Mouse (Mus musculus): ENCODE results near the gene Gm11042. TPM values are rescaled to one million over a fixed set of nuclear protein-coding genes. Genes with fewer than 3 reads are reported as not detected.

Gene Gm11042
- total RNA-seq (2014; rRNA removed): not detected in 2 replicates
- polyA plus RNA-seq (2015; fragmentation: Nextera tagmentation; extraction: Ambion mirVana): not detected in 2 replicates

DNA sequence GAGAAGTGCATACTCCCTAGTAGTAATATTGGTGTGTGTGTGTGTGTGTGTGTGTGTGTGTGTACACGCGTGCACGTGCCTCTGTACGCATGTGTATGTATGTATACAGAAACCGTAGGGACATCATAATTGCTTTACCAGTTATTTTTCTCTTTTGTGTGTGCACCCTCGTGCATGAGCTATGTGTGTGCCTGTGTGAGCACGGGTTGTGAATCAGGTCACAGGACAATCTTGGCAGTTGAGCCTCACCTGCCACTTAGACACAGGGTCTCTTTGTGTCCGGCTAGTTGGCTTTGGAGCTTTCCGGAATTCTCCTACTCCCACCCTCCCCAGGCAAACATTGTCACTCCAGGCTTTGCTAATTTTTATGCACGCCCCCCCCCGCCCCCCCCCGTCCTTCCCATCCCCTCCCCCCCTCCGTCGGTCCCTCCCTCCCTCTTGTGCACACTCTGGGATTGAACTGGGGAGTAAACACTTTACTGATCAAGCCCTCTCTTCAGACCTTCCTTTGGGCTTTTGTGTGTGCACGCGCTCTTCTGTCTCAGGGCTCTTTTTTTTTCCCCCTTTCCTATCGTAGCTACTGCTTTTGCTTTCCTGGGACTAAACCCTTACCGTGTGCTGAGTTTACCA is at the start of gene Gm11042:
Gm11042 (minus strand) TSS at position 51 of the 630 bp plus-strand sequence.
- peak within 1 kb of the TSS; percentile 51 for H3K9ac ChIP-seq
- TF ChIP-seq CTCF (IDR thresholded peaks at IDR 0.05; ENCODE audit: low read depth): no peak
- H3K4me3 ChIP-seq (ENCODE audit: low read depth, low read length): peak within 1 kb of the TSS; percentile 32
- H3K4me2 ChIP-seq (ENCODE audit: low read depth): peak within 1 kb of the TSS; percentile 46
- WGBS: 19% methylated on average over 18 of the region's 18 CpGs
- no peaks in the 10 kb centered on the region for H3K9me3 ChIP-seq (ENCODE audit: low read length)
- DNase-seq (peak; percentile 64), ATAC-seq (peak; percentile 86)
- no peaks in the 10 kb centered on the region for H3K27me3 ChIP-seq (ENCODE audit: insufficient read depth, low read length)
- H3K36me3 ChIP-seq (ENCODE audit: insufficient read depth): no peaks in the 10 kb centered on the region
- no peaks in the 10 kb centered on the region for H3K4me1 ChIP-seq (ENCODE audit: insufficient read depth)
- H3K27ac ChIP-seq (ENCODE audit: low read depth, low read length): peak within 1 kb of the TSS; percentile 83

DNA sequence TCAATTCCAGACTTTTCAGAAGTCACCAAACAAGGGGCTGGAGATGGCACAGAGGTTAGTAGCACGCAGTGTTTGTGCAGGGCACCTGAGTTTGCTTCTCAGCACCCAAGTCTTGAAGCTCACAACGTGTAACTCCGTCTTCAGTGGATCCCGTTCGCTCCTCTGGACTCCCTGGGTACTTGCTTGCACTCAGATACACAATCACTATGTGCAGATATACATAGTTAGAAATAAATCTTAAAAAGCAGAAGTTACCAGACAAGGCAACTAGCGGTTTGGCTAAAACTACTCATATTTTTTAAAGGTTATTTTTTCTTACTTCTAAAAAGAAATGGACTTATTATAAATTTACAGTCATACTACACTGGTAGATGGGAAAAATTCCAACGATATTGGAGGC is 48.3 kb upstream of the Gm11042 start:
- 92% methylated on average over 7 of the region's 7 CpGs for WGBS
- no peak for DNase-seq
- TF ChIP-seq CTCF (IDR thresholded peaks at IDR 0.05; ENCODE audit: low read depth): no peak

DNA sequence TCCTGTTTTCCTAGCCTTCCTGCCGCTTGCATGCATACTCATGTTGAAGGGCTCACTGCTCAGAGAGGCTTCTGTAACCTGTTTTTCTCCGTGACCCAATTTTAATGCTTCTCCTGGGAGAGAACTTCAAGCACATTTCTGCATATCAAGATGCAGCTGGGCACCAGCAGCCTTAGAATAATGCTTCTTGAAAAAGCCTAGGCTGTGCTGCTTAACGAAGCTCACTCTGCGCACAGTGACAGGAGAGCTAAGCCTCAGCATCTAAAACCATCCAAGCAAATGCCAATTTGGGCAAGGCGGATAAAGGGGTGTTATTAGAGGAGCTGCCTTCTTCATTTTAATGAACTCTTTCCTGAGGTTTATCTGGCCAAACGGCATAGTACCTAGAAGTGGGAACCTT is 46.9 kb upstream of the Gm11042 start:
- Histone ChIP-seq H3K9ac (no peak overlapping the region), H3K4me1 (ENCODE audit: insufficient read depth) (0 out of 2 replicates have a peak, but pooled peaks cover 4% of the 10 kb centered on the region), H3K9me3 (ENCODE audit: low read length) (no peaks in the 10 kb centered on the region), H3K27me3 (ENCODE audit: insufficient read depth, low read length) (no peaks in the 10 kb centered on the region), H3K36me3 (ENCODE audit: insufficient read depth) (no peaks in the 10 kb centered on the region), H3K27ac (ENCODE audit: low read depth, low read length) (no peak overlapping the region), H3K4me2 (ENCODE audit: low read depth) (no peak overlapping the region), H3K4me3 (ENCODE audit: low read depth, low read length) (no peak overlapping the region)
- ATAC-seq: peak; percentile 36; the same call in 1 of the 2 replicates
- peak; percentile 35 for DNase-seq
- no peak for TF ChIP-seq CTCF (IDR thresholded peaks at IDR 0.05; ENCODE audit: low read depth)
- WGBS: 28% methylated on average over 6 of the region's 6 CpGs

More for the DNA sequence above, 48.3 kb upstream of the Gm11042 start:
- Histone ChIP-seq H3K36me3 (ENCODE audit: insufficient read depth) (no peaks in the 10 kb centered on the region), H3K4me3 (ENCODE audit: low read depth, low read length) (no peak overlapping the region), H3K27ac (ENCODE audit: low read depth, low read length) (no peak overlapping the region), H3K4me2 (ENCODE audit: low read depth) (no peak overlapping the region), H3K27me3 (ENCODE audit: insufficient read depth, low read length) (no peaks in the 10 kb centered on the region), H3K9ac (no peak overlapping the region), H3K9me3 (ENCODE audit: low read length) (no peaks in the 10 kb centered on the region), H3K4me1 (ENCODE audit: insufficient read depth) (0 out of 2 replicates have a peak, but pooled peaks cover 4% of the 10 kb centered on the region)
- no peak for ATAC-seq

DNA sequence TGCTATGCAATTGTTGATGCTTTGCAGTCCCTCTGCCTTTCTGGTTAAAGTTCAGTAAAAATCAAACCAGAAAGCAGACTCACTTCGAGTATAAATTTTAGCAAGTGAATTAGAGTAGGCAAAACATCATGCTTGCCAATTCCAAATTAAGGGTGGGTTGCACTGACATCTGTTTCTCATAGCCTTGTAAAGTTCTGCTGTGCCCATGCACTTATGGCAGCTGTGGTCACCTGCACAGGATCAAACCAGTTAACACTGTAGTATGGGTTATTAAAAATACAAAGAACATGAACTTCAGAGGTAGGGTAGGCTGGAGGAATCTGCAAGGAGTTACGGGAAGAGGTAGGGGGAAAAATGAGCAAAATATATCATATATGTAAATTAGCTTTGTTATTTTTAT is 46.3 kb upstream of the Gm11042 start:
- Histone ChIP-seq H3K4me2 (ENCODE audit: low read depth) (no peak overlapping the region), H3K9me3 (ENCODE audit: low read length) (no peaks in the 10 kb centered on the region), H3K4me1 (ENCODE audit: insufficient read depth) (0 out of 2 replicates have a peak, but pooled peaks cover 4% of the 10 kb centered on the region), H3K36me3 (ENCODE audit: insufficient read depth) (no peaks in the 10 kb centered on the region), H3K9ac (no peak overlapping the region), H3K27me3 (ENCODE audit: insufficient read depth, low read length) (no peaks in the 10 kb centered on the region), H3K4me3 (ENCODE audit: low read depth, low read length) (no peak overlapping the region), H3K27ac (ENCODE audit: low read depth, low read length) (no peak overlapping the region)
- 58% methylated on average over 2 of the region's 2 CpGs for whole genome bisulfite sequencing
- DNase-seq (no peak), ATAC-seq (no peak)
- no peak for TF ChIP-seq CTCF (IDR thresholded peaks at IDR 0.05; ENCODE audit: low read depth)

DNA sequence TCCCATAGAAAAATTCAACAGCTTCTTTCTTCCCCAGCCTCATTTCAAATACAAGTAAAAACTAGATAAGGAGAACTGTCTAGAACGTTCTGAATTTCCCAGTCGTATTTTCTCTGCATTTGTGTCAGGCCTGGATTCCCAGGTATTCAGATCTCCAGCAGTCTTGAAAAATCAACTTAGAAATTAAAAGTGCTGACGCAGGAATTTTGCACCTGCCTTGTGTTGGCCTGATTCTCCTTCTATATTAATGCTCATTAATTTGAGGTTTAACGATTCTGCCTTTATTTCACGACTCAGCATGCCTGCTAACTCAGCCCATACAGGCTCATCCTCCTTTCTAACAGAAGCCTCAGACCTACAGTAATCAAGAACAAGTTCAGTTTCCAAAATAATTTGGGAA is 43.6 kb upstream of the Gm11042 start:
- DNase-seq (no peak), ATAC-seq (no peak)
- H3K4me1 ChIP-seq (ENCODE audit: insufficient read depth): 0 out of 2 replicates have a peak, but pooled peaks cover 4% of the 10 kb centered on the region
- no peak for TF ChIP-seq CTCF (IDR thresholded peaks at IDR 0.05; ENCODE audit: low read depth)
- H3K9ac ChIP-seq: no peak overlapping the region
- no peaks in the 10 kb centered on the region for H3K9me3 ChIP-seq (ENCODE audit: low read length)
- no peaks in the 10 kb centered on the region for H3K27me3 ChIP-seq (ENCODE audit: insufficient read depth, low read length)
- no peak overlapping the region for H3K4me2 ChIP-seq (ENCODE audit: low read depth)
- H3K36me3 ChIP-seq (ENCODE audit: insufficient read depth): no peaks in the 10 kb centered on the region
- no peak overlapping the region for H3K4me3 ChIP-seq (ENCODE audit: low read depth, low read length)
- 56% methylated on average over 5 of the region's 5 CpGs for WGBS
- no peak overlapping the region for H3K27ac ChIP-seq (ENCODE audit: low read depth, low read length)

DNA sequence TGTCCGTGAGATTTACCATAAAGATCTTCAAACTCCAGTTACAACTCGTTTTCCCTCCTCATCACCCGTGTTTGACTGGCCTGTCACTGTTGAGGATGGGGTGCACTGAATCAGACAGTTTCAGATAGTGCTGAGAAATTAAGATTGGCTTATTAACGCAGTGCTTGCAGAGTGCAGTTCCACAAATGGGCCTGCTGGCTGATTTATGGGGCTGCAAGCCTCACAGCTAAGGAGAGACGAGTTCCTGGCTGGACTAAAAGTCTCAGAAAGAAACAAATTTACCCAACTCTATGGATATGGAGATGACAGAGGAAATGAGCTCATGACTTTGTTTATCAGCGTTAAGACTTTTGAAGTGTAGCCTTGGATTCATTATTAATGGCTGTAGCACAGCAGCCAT is 41.6 kb upstream of the Gm11042 start:
- 42% methylated on average over 6 of the region's 6 CpGs for WGBS
- Histone ChIP-seq H3K4me1 (ENCODE audit: insufficient read depth) (0 out of 2 replicates have a peak, but pooled peaks cover 2% of the 10 kb centered on the region), H3K4me3 (ENCODE audit: low read depth, low read length) (no peak overlapping the region), H3K9ac (no peak overlapping the region), H3K27ac (ENCODE audit: low read depth, low read length) (no peak overlapping the region), H3K36me3 (ENCODE audit: insufficient read depth) (no peaks in the 10 kb centered on the region), H3K4me2 (ENCODE audit: low read depth) (no peak overlapping the region), H3K27me3 (ENCODE audit: insufficient read depth, low read length) (no peaks in the 10 kb centered on the region), H3K9me3 (ENCODE audit: low read length) (no peaks in the 10 kb centered on the region)
- TF ChIP-seq CTCF (IDR thresholded peaks at IDR 0.05; ENCODE audit: low read depth): 0 out of 2 replicates have a peak, but pooled peaks have one; percentile 3
- ATAC-seq (no peak), DNase-seq (no peak)

DNA sequence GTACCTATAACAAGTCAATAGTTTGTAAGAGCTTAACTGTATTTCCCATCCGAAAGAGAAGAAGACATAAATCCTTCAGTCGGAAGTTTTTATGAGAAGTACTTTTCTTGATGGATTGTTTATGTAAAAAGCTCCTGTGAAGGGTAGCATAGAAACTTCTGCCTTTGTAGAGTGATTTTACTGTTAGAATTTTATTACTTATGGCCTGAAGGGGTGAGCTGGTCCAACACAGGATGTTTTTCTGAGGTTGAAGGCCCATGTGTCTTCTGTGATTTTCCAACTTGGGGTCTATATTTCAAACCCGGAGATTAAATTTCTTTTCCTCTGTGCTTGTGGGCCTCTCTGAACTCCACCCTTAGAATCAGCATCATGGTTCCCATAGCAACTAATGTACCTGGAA is 26.5 kb upstream of the Gm11042 start:
- no peaks in the 10 kb centered on the region for H3K9me3 ChIP-seq (ENCODE audit: low read length)
- ATAC-seq: no peak
- 90% methylated on average over 3 of the region's 3 CpGs for WGBS
- no peak for DNase-seq
- H3K9ac ChIP-seq: no peak overlapping the region
- no peak overlapping the region for H3K27ac ChIP-seq (ENCODE audit: low read depth, low read length)
- H3K4me2 ChIP-seq (ENCODE audit: low read depth): no peak overlapping the region
- no peak overlapping the region for H3K4me3 ChIP-seq (ENCODE audit: low read depth, low read length)
- H3K27me3 ChIP-seq (ENCODE audit: insufficient read depth, low read length): no peaks in the 10 kb centered on the region
- no peaks in the 10 kb centered on the region for H3K4me1 ChIP-seq (ENCODE audit: insufficient read depth)
- TF ChIP-seq CTCF (IDR thresholded peaks at IDR 0.05; ENCODE audit: low read depth): no peak
- no peaks in the 10 kb centered on the region for H3K36me3 ChIP-seq (ENCODE audit: insufficient read depth)

All from forebrain, postnatal 0 days (tissue).